9 mouse cellular contexts compared by ENCODE assay signal in genomic region chr2:128284822-128285421, GRCm38 (mm10).
DNase-seq lines count a peak whose midpoint lies in the region; ATAC-seq and TF ChIP-seq lines count a peak whose summit lies in the region.
"Had no signal": no experiment of that assay in that cellular context is flagged by ENCODE, and none has a peak within 500 bp of the region (broad histone marks: within the 10 kb centered on the region; RNA-seq: fewer than 3 reads in every experiment).

No protein-coding gene starts in this region.

- peaks cover 3% of the 10 kb centered on the region; the same call in 1 of the 2 replicates for H3K4me1 ChIP-seq in midbrain, postnatal 0 days (ENCODE audit: insufficient read depth, low read length)

- H3K27ac ChIP-seq in midbrain, postnatal 0 days (ENCODE audit: low read depth, low read length), result no peak overlapping the region
- H3K27ac ChIP-seq: midbrain, embryonic 12.5 days had no signal

- 58% methylated on average over 7 of the region's 7 CpGs for WGBS in midbrain, postnatal 0 days

- no peaks in the 10 kb centered on the region for H3K36me3 ChIP-seq in midbrain, postnatal 0 days (ENCODE audit: insufficient read depth, low read length)
- H3K36me3 ChIP-seq: midbrain, embryonic 12.5 days had no signal

- peak; percentile 39; the same call in 1 of the 2 replicates for ATAC-seq in midbrain, postnatal 0 days (ENCODE audit: low FRiP score)

- intact Hi-C loops in gastrocnemius, postnatal 14 days (cut with DNase I; ENCODE audit: low total_unique reads), result no loop called here
- intact Hi-C loops in left cerebral cortex, postnatal 4 days (cut with DNase I), result no loop called here

- H3K9ac ChIP-seq in midbrain, postnatal 0 days (replicated peaks; ENCODE audit: low read length, poor library complexity, severe bottlenecking), result no peak overlapping the region
- H3K9ac ChIP-seq: midbrain, embryonic 12.5 days had no signal

- no peaks in the 10 kb centered on the region for H3K9me3 ChIP-seq in midbrain, postnatal 0 days (ENCODE audit: low read length)
- H3K9me3 ChIP-seq: midbrain, embryonic 12.5 days had no signal

- no peak for TF ChIP-seq CTCF in midbrain, postnatal 0 days (IDR thresholded peaks at IDR 0.05)

- no peak overlapping the region for H3K4me2 ChIP-seq in midbrain, postnatal 0 days (ENCODE audit: low read depth, low read length, poor library complexity, severe bottlenecking)
- H3K4me2 ChIP-seq: midbrain, embryonic 12.5 days had no signal

- H3K4me3 ChIP-seq in midbrain, postnatal 0 days (ENCODE audit: low read depth, low read length), result no peak overlapping the region
- H3K4me3 ChIP-seq: midbrain, embryonic 12.5 days had no signal

- no peaks in the 10 kb centered on the region for H3K27me3 ChIP-seq in midbrain, postnatal 0 days (ENCODE audit: insufficient read depth, low read length)

- DNase-seq in adrenal gland, adult 18-20 months (ENCODE audit: low spot score in 2 of 2), result peak; percentile 83 to 85
- DNase-seq in cerebellum, adult 18-20 months, result peak; percentile 30 to 46
- peak; percentile 88 for DNase-seq in gastrocnemius, postnatal 14 days
- peak; percentile 76 for DNase-seq in kidney, adult 11 months
- DNase-seq in left cerebral cortex, postnatal 4 days, result peak; percentile 88
- peak; percentile 80 for DNase-seq in midbrain, postnatal 0 days (ENCODE audit: low spot score)
- DNase-seq in T-cell, adult 2 months (ENCODE audit: low spot score), result no peak
- DNase-seq in thymus, postnatal 0 days (ENCODE audit: low spot score), result no peak

Comparison
In these comparisons a context has a peak if more than half of its experiments do, and no peak if none do; other contexts are left out.
1. DNase-seq: peak in adrenal gland, adult 18-20 months (2 of 2), cerebellum, adult 18-20 months (2 of 2), gastrocnemius, postnatal 14 days (single experiment), kidney, adult 11 months (single experiment), left cerebral cortex, postnatal 4 days (single experiment) and midbrain, postnatal 0 days (single experiment); none in T-cell, adult 2 months (single experiment) and thymus, postnatal 0 days (single experiment).